Mouse (Mus musculus) heart, embryonic 11.5 days (tissue): ENCODE measurements around the gene Acp7. TPM values are rescaled to one million over a fixed set of nuclear protein-coding genes. Genes with fewer than 3 reads are reported as not detected.

Experiments used
- ATAC-seq: fragments of 200-750 bp; cut with Nextera tagmentation; replicated peaks from 2 replicates; pipeline ENCODE4 v1.8.0; 2017; ENCODE audit warnings: moderate library complexity; ENCODE audit not compliant: insufficient number of reproducible peaks, low FRiP score, low TSS enrichment
- H3K27ac ChIP-seq: fragments of 300-500 bp; sonication (generic); 2 replicates; pipeline ENCODE4 v1.5.1; 2014; ENCODE audit warnings: mild to moderate bottlenecking, low read depth, low read length
- H3K27me3 ChIP-seq: fragments of 300-500 bp; sonication (generic); 2 replicates; pipeline ENCODE4 v1.6.1; 2014; ENCODE audit warnings: mild to moderate bottlenecking, low read length, mixed read lengths; ENCODE audit not compliant: control insufficient read depth, insufficient read depth
- H3K36me3 ChIP-seq: fragments of 300-500 bp; sonication (generic); 2 replicates; pipeline ENCODE4 v1.6.1; 2014; ENCODE audit warnings: mild to moderate bottlenecking, low read length, moderate library complexity, mixed read lengths; ENCODE audit not compliant: control insufficient read depth, insufficient read depth
- H3K4me1 ChIP-seq: fragments of 300-500 bp; sonication (generic); 2 replicates; pipeline ENCODE4 v1.6.1; 2014; ENCODE audit warnings: low read length; ENCODE audit not compliant: control insufficient read depth, insufficient read depth
- H3K4me2 ChIP-seq: fragments of 300-500 bp; sonication (generic); 2 replicates; pipeline ENCODE4 v1.6.1; 2014; ENCODE audit warnings: mild to moderate bottlenecking, moderate library complexity
- H3K4me3 ChIP-seq: fragments of 300-500 bp; sonication (generic); 2 replicates; pipeline ENCODE4 v1.5.1; 2014; ENCODE audit warnings: low read depth, low read length
- H3K9ac ChIP-seq: fragments of 300-500 bp; sonication (generic); 2 replicates; pipeline ENCODE4 v1.6.1; 2014; ENCODE audit warnings: mild to moderate bottlenecking, low read depth, low read length, moderate library complexity
- H3K9me3 ChIP-seq: fragments of 300-500 bp; sonication (generic); replicated peaks from 2 replicates; pipeline ENCODE4 v1.6.1; 2016; ENCODE audit warnings: low read length; ENCODE audit not compliant: control insufficient read depth
- WGBS: fragments of 180-500 bp; shearing (Covaris S2); extraction: QIAGEN DNeasy Blood & Tissue Kit; methylation state at CpG from one replicate; pipeline ENCODE4 v1.1.7; 2014; ENCODE audit not compliant: insufficient replicate concordance; 5-methylcytosine and 5-hydroxymethylcytosine counted together
- polyA plus RNA-seq: library from polyadenylated mRNA; unstranded; fragments of >200 nt; fragmentation: Nextera tagmentation; extraction: Ambion mirVana; gene quantifications from 2 replicates; pipeline ENCODE4 v1.2.1, GENCODE M21; 2014

Acp7 gene
- polyA plus RNA-seq, 1 experiment from 2014 or later, result not detected

DNA sequence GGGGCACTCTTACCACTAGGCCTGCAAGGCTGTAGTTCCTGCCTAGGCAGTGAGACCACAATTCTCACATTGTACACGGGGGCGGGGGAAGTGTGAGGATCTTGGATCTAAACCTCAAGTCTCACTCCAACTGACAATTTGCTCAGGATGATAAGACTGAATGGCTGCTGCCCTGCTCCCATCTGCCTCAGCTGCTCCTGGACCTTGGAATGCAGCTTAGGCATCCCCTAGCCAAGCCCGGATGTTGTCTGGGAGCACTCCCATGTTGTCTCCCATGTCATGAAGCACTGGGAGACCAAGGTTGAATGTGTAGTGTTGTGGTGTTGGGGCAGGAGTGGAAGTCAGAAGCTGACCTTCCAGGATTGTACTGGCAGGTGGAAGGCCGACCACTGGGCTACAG is 63.6 kb downstream of the Acp7 start:
- Histone ChIP-seq H3K27ac (no peak overlapping the region), H3K4me3 (no peak overlapping the region), H3K36me3 (peaks cover 30% of the 10 kb centered on the region), H3K9me3 (no peaks in the 10 kb centered on the region), H3K27me3 (no peaks in the 10 kb centered on the region), H3K4me1 (peaks cover 23% of the 10 kb centered on the region), H3K4me2 (no peak overlapping the region), H3K9ac (no peak overlapping the region)
- WGBS, result 65% methylated on average over 4 of the region's 4 CpGs
- ATAC-seq, result no peak

DNA sequence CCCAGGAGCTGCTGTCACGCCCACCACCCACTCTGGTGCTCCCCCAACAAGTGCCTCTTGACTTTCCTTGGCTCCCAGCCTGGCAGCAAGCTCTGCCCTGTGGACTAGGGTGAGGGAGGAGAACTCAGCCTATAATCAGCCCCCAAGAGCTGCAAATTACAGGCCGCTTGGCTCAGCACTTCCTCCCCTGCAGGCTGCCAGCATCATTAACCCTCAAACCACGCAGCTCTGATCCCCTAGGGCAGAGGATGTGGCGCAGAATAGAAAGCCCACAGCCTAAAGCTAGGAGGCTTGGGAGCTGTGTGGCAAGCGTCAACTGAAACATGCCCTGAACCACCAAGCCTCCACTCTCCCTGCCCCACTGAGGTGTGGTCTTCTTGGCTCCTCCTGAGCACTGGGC is 65.7 kb downstream of the Acp7 start:
- no peak overlapping the region for H3K9ac ChIP-seq
- H3K4me2 ChIP-seq, result no peak overlapping the region
- H3K36me3 ChIP-seq, result peaks cover 34% of the 10 kb centered on the region
- H3K9me3 ChIP-seq, result no peaks in the 10 kb centered on the region
- peaks cover 4% of the 10 kb centered on the region for H3K4me1 ChIP-seq
- H3K27me3 ChIP-seq, result no peaks in the 10 kb centered on the region
- H3K27ac ChIP-seq, result no peak overlapping the region
- WGBS, result 81% methylated on average over 5 of the region's 5 CpGs
- no peak overlapping the region for H3K4me3 ChIP-seq
- ATAC-seq, result no peak

- 92% methylated on average over 13 of the region's 13 CpGs for WGBS
- peaks cover 41% of the 10 kb centered on the region for H3K36me3 ChIP-seq
- ATAC-seq, result no peak
- H3K4me2 ChIP-seq, result no peak overlapping the region
- no peaks in the 10 kb centered on the region for H3K9me3 ChIP-seq
- no peaks in the 10 kb centered on the region for H3K27me3 ChIP-seq
- no peak overlapping the region for H3K27ac ChIP-seq
- no peak overlapping the region for H3K4me3 ChIP-seq
- H3K4me1 ChIP-seq, result peaks cover 5% of the 10 kb centered on the region; the same call in 1 of the 2 replicates
- H3K9ac ChIP-seq, result no peak overlapping the region
Measured at GRCm38 (mm10) chr7:28562951-28563350, 68.2 kb downstream of the Acp7 start.

DNA sequence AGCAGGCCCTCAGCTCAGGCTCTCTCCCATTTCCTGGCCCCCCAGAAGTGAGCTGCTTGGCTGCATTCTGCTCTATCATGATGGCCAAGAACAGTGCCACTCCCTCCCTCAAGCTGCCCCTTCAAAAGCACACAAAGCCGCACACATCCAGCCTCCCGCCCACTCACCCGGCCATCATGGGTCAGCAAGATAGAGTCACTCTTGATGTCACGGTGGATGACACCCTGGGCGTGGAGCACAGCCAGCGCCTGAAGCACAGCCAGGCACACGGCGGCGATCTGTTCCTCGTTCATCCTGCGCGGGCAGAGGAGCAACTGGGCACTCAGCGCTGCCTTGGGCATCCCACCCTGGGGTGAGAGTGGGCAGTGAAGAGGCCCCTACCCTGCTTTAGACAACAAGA is 68.8 kb downstream of the Acp7 start:
- 89% methylated on average over 13 of the region's 13 CpGs for WGBS
- Histone ChIP-seq H3K36me3 (peaks cover 36% of the 10 kb centered on the region), H3K4me2 (no peak overlapping the region), H3K9me3 (no peaks in the 10 kb centered on the region), H3K27ac (no peak overlapping the region), H3K4me1 (peaks cover 6% of the 10 kb centered on the region; the same call in 1 of the 2 replicates), H3K27me3 (no peaks in the 10 kb centered on the region), H3K9ac (no peak overlapping the region), H3K4me3 (no peak overlapping the region)
- ATAC-seq, result no peak

- peaks cover 32% of the 10 kb centered on the region for H3K36me3 ChIP-seq
Measured at GRCm38 (mm10) chr7:28561967-28562366, 69.2 kb downstream of the Acp7 start.

DNA sequence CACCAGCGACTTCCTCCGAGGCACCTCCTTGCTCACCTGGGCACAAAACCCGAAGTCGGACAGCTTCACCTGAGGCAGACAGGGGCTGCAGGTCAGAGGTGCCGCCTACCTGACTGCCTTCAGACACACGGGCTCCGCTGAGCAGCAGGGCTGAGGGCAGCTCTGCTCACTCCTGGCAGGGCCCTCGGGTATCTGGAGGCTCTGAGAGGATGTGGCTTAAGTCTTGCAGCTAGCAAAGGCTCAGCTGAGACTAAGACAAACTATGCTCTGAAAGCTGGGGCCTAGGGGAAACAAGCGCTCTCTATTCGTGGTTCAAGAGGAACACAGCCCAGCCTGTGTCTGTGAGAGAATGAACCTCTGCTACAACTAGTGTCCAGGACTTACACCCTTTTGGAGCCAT is 70.3 kb downstream of the Acp7 start:
- H3K4me3 ChIP-seq, result no peak overlapping the region
- no peak overlapping the region for H3K27ac ChIP-seq
- H3K36me3 ChIP-seq, result peaks cover 27% of the 10 kb centered on the region
- no peak overlapping the region for H3K9ac ChIP-seq
- no peaks in the 10 kb centered on the region for H3K27me3 ChIP-seq
- no peak overlapping the region for H3K4me2 ChIP-seq
- H3K4me1 ChIP-seq, result peaks cover 19% of the 10 kb centered on the region
- H3K9me3 ChIP-seq, result no peaks in the 10 kb centered on the region
- 90% methylated on average over 10 of the region's 10 CpGs for WGBS
- no peak for ATAC-seq

More at GRCm38 (mm10) chr7:28561967-28562366, 69.2 kb downstream of the Acp7 start:
- Histone ChIP-seq H3K27ac (no peak overlapping the region), H3K4me2 (no peak overlapping the region), H3K9me3 (no peaks in the 10 kb centered on the region), H3K27me3 (no peaks in the 10 kb centered on the region), H3K9ac (no peak overlapping the region), H3K4me3 (no peak overlapping the region), H3K4me1 (peaks cover 10% of the 10 kb centered on the region; the same call in 1 of the 2 replicates)
- 84% methylated on average over 11 of the region's 11 CpGs for WGBS
- no peak for ATAC-seq

GRCm38 (mm10) chr7:28558486-28558885 is 72.6 kb downstream of the Acp7 start:
- 56% methylated on average over 4 of the region's 4 CpGs for WGBS
- no peak overlapping the region for H3K27ac ChIP-seq

GRCm38 (mm10) chr7:28557708-28558107 is 73.4 kb downstream of the Acp7 start:
- 39% methylated on average over 6 of the region's 6 CpGs for WGBS
- Histone ChIP-seq H3K9me3 (no peaks in the 10 kb centered on the region), H3K4me1 (peaks cover 21% of the 10 kb centered on the region), H3K4me2 (no peak overlapping the region), H3K36me3 (peaks cover 12% of the 10 kb centered on the region), H3K27me3 (no peaks in the 10 kb centered on the region), H3K4me3 (no peak overlapping the region), H3K27ac (0 out of 2 replicates have a peak overlapping the region, but pooled peaks have one; percentile 12), H3K9ac (no peak overlapping the region)
- ATAC-seq, result no peak

More at GRCm38 (mm10) chr7:28558486-28558885, 72.6 kb downstream of the Acp7 start:
- Histone ChIP-seq H3K4me1 (peaks cover 21% of the 10 kb centered on the region), H3K27me3 (no peaks in the 10 kb centered on the region), H3K4me2 (no peak overlapping the region), H3K9me3 (no peaks in the 10 kb centered on the region), H3K4me3 (no peak overlapping the region), H3K9ac (no peak overlapping the region), H3K36me3 (peaks cover 15% of the 10 kb centered on the region)
- no peak for ATAC-seq
